Mouse (Mus musculus): ENCODE measurements around the gene Gemin5. TPM values are rescaled to one million over a fixed set of nuclear protein-coding genes. Genes with fewer than 3 reads are reported as not detected.

The Gemin5 gene
- polyA plus RNA-seq (2012) = 9.0 and 9.5 TPM in 2 replicates

DNA sequence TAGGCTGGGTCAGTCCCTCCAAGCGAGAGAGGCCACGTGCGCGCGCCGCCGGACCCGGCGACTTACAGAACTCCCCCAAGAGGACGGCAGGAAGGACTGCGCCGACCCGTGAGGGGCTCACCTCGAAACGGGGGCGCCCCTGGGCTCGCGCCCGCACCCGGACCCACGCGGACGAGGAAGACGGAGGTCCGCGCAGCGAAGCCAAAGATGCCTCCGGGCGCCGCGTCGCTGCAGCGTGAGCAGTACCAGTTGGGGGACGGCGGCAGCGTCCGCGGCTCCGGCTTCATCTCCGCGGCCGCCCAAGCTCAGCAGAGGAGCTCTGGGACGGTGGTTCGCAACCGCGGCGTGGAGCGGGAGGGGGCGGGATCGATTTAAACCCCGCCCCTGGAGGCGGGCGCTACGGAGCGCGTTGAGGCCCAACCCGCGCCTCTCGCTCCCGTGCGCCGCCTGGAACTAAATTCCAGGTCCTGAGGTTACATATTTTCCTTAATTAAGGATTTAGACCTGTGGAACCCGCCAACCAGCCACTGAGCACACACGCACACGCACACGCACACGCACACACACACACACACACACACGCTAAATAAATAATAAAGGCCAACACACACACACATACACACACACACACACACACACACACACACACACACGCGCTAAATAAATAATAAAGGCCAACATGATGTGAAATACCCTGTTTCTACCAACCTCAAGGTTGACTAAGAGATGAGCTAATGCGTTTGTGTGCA is at the start of gene Gemin5:
Gene Gemin5, minus strand, starts transcription at position 373 of the 749 bp plus-strand sequence.

DNA sequence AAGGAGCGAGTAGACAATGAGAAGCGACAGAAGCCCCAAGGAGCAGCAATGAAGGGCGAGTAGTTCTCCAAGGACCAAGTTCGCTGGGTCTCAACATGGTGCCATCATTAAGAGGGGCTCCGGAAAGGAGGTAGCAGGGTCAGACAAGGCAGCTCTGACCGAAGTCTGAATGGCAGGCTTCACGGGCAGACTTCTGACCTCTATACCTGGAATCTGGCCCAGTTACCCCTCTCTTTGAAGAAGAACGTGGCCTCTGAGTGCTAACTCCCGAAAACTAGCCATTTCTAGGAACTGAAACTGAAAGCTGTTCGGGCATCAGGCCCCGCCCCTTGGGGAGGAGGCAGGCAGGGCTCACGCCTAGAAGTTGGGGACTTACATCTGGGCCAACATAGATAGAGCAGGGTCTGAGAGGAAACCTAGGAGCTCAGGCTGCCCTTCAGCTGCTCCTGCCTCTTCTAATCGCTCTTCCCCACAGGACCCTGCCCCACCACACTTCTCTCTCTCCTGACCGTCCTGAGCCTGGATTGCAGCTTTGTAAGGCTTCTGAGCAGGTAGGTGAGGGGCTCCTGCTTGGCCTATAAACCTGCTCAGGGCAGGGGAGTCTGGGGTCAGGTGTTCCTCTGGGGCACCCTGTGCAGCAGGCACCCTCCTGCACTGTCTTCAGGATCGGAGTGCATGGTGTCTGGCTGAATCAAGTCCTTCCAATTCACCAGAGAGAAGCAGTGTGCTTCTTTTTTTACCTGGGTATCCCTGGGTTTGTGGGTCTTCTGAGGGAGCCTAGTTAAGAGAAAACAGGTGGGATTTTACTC is 31.1 kb upstream of the Gemin5 start, which contains the start of the genes Igtp and Irgm2:
Gene Igtp, plus strand, starts transcription at position 328 of the 809 bp plus-strand sequence.
Gene Irgm2, plus strand, starts transcription at position 390 of the 809 bp plus-strand sequence.

DNA sequence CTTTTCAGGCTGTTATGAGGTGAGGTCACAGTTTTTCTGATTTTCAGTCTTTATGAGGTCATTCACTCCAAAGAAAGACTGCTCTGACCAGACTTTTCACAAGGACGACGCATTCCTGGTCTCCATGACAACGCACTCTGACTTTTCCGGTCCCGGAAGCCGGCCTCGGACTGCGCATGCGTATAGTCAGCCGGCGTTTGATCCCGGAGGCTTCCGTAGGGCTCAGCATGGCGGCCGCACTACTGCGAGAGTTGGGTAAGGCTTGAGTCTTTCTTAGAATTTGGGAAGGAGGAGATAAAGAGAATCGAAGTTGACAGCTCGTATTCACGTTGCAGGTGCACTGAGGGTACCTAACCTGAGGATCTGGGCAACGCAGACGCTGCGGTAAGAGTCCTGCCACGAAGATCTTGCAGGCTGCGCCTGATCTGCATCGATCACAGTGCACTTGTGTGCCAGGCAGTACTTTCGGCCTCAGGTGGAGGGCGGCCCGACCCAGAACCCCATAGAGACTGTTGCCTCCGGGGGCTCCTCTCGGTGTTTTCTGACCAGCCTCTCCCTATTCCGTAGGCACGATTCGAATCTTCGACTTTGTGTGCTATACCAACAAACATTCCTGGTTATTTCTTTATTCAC is 3.2 kb upstream of the Gemin5 start, which contains the start of gene Mrpl22:
Gene Mrpl22, plus strand, starts transcription at position 203 of the 633 bp plus-strand sequence.

DNA sequence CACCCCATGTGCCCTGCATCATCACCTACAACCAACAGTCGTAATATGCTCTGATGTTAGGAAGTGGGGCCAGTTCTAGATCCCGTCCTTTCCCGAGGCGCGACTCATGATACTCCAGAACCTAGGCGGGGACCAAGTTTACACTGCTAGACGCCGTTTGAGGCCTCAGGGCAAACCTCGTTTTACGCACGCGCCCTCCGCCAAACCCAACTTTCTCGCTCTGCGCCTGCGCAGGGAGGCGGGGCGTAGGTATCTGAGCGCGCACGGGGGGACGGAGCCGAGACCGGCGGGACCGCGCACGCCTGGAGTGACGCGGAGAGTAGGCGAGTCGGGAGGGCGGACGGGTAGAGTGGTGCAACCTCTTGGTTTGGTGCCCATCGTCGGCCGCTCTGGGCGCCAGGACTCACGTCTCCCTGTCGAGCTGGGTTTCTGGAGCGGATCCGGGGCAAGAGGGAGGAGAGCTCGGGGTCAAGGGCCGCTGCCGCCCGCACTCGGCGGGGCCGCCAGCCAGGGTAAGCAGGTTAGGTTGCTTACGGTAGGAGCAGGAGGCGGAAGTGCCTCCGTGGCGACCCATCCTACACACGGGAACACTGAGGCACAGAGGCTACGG is 64.5 kb downstream of the Gemin5 start, which contains the start of gene Cnot8:
Gene Cnot8, plus strand, starts transcription at position 457 of the 610 bp plus-strand sequence.

DNA sequence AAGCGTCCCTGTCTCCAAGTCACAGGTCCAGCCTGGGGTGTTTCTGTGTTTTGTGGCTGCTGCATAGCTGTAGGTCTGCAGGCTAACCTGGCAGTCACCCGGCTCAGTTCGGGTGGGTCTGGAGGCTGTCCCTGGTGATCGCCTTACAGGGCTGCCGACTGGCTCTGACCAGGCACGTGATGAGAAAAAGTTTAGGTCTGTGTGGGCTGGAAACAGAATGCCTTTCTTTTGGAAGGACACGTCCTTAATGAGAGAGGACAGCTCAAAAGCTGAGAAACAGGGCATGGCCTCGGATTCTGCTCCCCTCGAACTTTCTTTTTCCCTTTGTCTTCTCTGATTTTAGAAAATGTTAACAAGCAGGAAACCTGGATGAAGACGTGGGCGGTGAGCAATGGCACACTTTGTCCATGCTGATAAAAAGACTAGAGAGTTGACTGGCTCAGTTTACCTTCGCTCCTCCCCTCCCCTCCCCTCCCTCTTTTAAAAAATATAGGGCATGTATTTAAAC is 75.3 kb downstream of the Gemin5 start, which contains the start of gene Gm12248:
Gene Gm12248, minus strand, starts transcription at position 114 of the 508 bp plus-strand sequence.

Other genes with a start within 250 kb of the Gemin5 start
- gene Larp1, start 159.5 kb downstream of the Gemin5 start, polyA plus RNA-seq (2012) = 109 and 122 TPM in 2 replicates
- not detected in 2 replicates for gene Gm12248, start 75.4 kb downstream of the Gemin5 start, polyA plus RNA-seq (2012)
- 5.4 and 6.3 TPM in 2 replicates for gene Cnot8, start 64.4 kb downstream of the Gemin5 start, polyA plus RNA-seq (2012)
- 16.1 and 17.4 TPM in 2 replicates for gene Mrpl22, start 3.1 kb upstream of the Gemin5 start, polyA plus RNA-seq (2012)
- gene Igtp, start 31.0 kb upstream of the Gemin5 start, polyA plus RNA-seq (2012) = 1.1 and 2.1 TPM in 2 replicates
- gene Irgm2, start 31.1 kb upstream of the Gemin5 start, polyA plus RNA-seq (2012) = 0.13 and 0.37 TPM in 2 replicates
- 1.3 and 1.8 TPM in 2 replicates for gene 4930438A08Rik, start 106.3 kb upstream of the Gemin5 start, polyA plus RNA-seq (2012)
- gene Zfp692, start 138.5 kb upstream of the Gemin5 start, polyA plus RNA-seq (2012) = 21.9 and 27.0 TPM in 2 replicates
- 7.8 and 11.3 TPM in 2 replicates for gene Zfp672, start 161.8 kb upstream of the Gemin5 start, polyA plus RNA-seq (2012)
- 18.6 and 19.5 TPM in 2 replicates for gene Sh3bp5l, start 162.2 kb upstream of the Gemin5 start, polyA plus RNA-seq (2012)
- not detected in 2 replicates for gene Lypd8, start 210.5 kb upstream of the Gemin5 start, polyA plus RNA-seq (2012)

All from megakaryocyte-erythroid progenitor cell, adult 5 weeks (primary cell).